Mouse (Mus musculus): ENCODE results near the gene Fam171a2. TPM values are rescaled to one million over a fixed set of nuclear protein-coding genes. Genes with fewer than 3 reads are reported as not detected.

Gene Fam171a2
- total RNA-seq, 1 experiment from 2014 or later: not detected

DNA sequence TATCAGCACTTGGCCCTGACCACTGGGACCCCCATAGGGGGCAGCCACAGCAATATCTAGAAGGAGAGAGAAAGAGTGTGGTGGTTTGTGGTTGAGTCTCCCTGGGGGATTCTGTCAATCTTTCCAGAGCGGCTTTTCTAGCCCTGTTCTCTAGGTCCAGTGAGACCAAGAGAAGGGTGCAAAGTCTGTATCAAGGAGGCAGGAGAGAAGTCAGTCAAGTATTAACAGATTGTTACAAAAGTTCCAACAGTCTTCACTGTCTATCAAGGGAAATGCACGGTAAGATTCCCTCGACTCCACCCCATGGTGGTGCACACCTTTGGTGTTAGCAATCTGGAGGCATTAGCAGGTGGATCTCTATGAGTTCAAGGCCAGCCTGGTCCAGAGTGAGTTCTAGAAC is 14.3 kb upstream of the Fam171a2 start:
- ATAC-seq (ENCODE audit: extremely low read depth, insufficient number of reproducible peaks, low FRiP score, poor library complexity, severe bottlenecking): no peak

DNA sequence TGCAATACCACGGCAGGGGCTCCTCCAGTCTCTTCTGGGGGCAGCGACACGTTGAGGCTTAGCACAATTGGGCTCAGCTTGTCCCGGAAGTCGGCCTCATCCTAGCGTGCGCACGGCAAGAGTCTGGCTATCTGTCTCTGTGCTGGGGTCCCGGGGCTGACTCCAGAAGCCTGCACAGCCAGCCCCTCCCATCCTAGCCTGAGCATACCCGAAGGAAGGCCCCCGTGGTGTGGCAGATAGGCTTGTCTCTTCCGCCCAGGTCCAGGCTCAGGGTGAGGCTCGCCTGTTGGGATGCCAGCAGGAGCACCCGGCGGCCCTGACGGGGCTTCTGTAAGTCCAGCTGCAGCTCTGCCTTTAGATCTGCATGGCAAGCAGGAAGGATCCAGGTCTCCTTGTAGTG is 13.1 kb upstream of the Fam171a2 start:
- no peak for ATAC-seq (ENCODE audit: extremely low read depth, insufficient number of reproducible peaks, low FRiP score, poor library complexity, severe bottlenecking)

DNA sequence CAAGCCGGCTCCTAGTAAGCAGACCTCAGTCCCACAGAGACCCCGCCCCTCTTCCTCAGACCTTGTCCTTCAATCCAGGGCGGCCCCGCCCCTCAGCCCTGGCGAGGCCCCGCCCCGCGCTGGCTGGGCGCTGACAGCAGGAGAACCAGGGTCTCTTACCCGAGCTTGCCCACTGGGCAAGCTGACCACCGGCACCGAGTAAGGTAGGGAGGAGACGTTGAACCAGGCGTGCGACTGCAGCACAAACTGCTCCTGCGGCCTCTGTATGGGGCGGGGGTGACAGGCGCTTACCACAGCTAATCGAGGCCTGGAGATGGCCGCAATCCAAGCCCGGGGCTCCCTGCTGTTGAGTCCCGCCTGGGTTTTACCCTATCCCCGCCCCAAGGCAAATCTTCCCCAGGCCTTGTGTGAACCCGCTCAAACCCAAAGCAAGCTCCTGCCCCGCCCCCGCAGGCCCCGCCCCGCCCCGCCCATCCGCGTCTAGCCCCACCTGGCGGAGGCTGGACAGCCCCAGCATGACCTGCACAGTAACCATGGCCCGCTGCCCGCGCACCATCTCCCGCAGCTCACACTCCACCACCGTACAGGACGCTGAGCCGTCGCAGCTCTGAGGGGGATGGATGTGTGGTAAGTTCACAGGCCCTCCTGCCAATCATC is 8.4 kb upstream of the Fam171a2 start:
- peak; percentile 53 for ATAC-seq (ENCODE audit: extremely low read depth, insufficient number of reproducible peaks, low FRiP score, poor library complexity, severe bottlenecking)

DNA sequence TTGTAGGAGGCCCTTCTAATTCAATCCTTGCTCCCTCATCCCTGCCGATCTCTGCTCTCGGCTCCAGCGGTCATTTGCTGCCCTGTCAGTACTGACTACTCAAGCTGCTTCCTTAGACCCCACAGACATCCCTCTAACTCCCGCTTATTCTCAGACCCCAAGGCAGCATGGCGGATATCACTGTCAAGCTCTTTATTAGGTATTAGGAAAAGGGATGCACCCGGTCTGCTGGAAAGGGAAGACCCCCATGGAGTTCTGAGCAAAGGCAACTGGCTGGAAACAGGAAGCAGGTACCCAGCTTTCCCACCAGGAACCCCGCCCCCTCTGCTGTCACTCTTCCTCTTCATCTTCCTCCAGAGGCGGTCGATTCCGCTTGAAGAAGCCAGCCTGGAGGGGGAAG is 5.6 kb upstream of the Fam171a2 start:
- ATAC-seq (ENCODE audit: extremely low read depth, insufficient number of reproducible peaks, low FRiP score, poor library complexity, severe bottlenecking): no peak

- ATAC-seq (ENCODE audit: extremely low read depth, insufficient number of reproducible peaks, low FRiP score, poor library complexity, severe bottlenecking): no peak
Observed at GRCm38 (mm10) chr11:102449043-102450008, 1.8 kb upstream of the Fam171a2 start.

DNA sequence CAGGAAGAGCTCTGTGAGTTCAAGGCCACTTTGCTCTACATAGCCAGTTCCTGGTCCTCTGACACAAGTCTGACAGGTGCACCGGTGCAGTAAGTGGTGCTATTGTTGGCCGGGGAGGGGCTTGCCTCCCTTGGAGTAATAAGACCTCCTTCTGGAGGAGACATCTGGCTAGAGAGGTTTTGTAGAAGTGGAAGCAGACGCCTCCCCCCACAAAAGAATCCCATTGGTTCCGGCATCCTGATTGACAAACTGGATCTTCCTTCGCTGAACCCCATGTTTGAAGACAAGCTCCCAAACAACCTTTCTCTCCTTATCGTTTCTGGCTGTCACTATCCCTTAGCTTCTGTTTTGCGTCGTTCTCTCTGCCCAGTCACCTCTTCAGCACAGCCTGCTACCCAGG is 845 bp upstream of the Fam171a2 start:
- ATAC-seq (ENCODE audit: extremely low read depth, insufficient number of reproducible peaks, low FRiP score, poor library complexity, severe bottlenecking): no peak

DNA sequence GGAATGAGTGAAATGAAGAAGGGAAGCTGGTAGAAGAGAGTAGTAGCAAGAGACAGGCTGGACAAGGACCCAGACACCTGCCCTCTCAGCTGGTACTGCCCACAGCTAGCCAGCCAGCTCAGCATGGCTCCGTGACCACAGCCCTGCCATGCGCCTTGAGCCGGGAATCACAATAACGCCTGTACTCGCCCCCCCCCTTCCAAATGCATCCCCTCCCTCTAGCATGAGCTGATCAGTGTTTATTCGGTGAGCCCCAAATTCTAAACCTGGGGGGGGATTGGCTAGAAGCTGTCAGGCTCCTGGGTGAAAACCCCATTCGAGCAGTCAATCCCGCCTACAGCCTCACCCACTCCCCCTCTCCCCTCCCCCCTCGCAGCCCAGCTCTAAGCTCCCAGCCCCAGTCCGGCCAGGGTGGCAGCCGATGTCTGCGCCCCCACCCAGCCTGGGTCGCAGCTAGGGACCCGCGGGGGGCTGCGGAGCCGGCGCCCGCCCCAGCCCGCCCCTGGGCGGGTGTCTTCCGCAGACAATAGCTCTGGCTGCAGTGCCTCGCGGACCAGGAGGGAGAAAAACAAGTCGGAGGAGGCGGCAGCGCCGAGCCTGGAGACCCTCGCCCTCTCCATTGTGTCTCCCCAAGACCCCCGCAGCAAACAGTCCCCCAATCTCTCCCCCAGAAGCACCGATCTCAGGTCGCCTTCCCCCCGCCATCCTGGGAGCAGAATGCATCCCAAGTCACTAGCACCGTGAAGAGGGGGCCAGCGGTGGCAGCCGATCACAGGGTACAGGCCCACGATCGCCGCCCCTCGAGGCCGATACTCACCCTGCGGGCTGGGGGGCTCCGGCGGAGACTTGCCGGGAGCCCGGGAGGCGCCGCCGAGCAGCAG is 661 bp downstream of the Fam171a2 start:
- ATAC-seq (ENCODE audit: extremely low read depth, insufficient number of reproducible peaks, low FRiP score, poor library complexity, severe bottlenecking): no peak

DNA sequence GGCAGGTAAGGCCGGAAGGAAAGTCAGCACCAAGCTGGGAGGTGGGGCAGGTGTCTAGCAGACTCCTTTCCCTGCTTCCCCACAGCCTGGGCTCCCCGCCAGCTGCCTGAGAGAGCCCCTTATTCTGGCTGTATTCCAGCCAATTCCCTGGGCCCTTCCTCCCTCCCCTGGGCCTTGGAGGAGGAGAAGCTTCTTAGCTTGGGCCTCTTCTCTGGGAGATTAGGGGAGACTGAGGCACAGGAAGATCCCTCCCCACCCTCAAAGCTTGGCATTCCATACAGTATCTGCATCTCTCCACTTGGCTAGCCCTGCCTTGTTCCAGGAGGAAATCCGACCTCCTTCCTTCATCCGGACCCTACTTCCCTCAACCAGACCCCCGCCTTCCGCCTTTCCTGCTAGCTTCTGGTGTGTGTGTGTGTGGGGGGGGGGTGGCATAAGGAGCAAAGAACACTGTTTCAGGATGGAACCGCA is 1.6 kb downstream of the Fam171a2 start:
- no peak for ATAC-seq (ENCODE audit: extremely low read depth, insufficient number of reproducible peaks, low FRiP score, poor library complexity, severe bottlenecking)

DNA sequence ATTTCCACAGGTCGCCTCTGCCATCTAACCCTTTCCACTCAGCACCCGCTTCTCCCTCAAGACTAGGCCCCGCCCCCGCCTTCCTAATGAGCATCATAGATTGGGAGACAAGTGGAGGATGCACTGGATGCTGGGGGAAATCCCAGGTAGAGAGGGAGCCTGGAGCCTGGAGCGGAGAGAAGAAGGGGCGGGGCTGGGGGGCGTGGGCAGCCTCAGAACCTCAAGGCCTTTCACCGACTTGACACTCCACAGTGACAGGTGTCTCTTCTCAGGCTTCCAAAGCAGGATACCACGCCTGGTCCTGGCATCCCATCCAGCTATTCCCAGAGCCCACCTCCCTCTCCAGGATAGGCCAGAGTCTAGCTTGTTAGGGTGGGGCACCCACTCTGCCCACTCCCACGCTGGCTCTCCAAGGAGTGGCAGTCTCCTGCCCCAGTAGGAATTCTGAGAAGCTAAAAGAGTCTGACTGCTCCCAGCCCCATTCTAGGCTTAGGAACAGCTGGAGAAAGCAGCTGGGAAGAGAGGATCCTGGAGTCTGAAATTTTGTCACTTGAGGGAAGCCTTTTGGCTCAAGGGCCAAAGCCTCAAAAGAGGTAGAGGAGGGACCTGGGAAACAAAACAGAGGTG is 2.1 kb downstream of the Fam171a2 start:
- no peak for ATAC-seq (ENCODE audit: extremely low read depth, insufficient number of reproducible peaks, low FRiP score, poor library complexity, severe bottlenecking)

DNA sequence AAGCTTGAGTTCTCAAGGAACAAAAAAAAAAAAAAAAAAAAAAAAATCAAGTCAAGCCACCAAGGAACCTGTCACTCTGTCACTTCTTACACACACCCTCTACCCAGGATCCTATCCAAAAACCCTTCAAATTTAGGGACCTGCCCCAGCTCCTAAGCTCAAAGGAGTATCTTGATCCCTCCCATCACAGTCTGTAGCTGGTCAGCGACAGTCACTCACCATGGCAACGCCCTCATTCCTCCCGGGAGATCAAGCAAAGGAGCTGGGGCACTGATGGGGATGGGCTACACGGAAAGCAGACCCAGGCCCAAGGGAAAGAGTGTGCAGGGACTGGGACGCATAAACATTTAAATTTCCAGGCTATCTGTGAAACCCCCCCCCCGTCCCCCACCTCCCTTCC is 2.7 kb downstream of the Fam171a2 start:
- no peak for ATAC-seq (ENCODE audit: extremely low read depth, insufficient number of reproducible peaks, low FRiP score, poor library complexity, severe bottlenecking)

DNA sequence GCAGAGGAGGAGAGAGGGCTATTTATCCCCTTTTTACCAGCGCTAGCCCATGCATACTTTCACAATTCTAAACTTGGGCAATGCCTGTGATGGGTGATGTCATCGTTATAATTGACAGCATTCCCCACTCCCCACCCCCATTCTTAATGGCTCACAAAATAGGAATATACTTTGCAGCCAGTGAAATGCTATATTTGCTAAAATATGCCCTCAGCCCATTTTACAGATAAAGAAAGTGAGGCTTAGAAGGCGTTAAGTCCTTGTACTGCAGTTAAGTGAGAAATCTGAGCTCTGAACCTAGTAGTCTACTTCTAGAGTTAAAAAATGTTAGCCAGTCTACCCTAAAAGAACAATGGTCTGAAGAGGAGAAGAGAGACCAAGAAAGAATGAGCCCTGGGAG is 3.2 kb downstream of the Fam171a2 start:
- ATAC-seq (ENCODE audit: extremely low read depth, insufficient number of reproducible peaks, low FRiP score, poor library complexity, severe bottlenecking): no peak

DNA sequence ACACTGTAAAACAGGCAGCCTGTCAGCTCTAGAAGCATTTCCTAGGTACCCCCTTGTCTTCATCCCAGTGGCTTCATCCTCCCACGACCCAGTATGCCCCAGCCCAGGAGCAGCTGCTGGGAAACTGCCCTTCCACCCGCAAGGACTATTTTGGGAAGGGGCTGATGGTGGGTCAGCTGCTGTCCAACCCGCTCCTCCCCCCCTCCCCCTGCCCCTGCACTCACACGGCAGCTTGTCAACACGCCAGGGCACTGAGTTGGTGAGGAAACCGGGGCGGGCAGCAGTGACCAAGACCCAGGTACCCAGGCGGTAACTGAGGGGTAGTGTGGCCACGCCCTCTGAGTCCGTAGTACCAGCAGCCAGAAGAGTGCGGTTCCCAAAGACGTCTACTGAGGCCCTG is 3.7 kb downstream of the Fam171a2 start:
- ATAC-seq (ENCODE audit: extremely low read depth, insufficient number of reproducible peaks, low FRiP score, poor library complexity, severe bottlenecking): no peak

GRCm38 (mm10) chr11:102442089-102442488 is 5.4 kb downstream of the Fam171a2 start:
- ATAC-seq (ENCODE audit: extremely low read depth, insufficient number of reproducible peaks, low FRiP score, poor library complexity, severe bottlenecking): no peak

DNA sequence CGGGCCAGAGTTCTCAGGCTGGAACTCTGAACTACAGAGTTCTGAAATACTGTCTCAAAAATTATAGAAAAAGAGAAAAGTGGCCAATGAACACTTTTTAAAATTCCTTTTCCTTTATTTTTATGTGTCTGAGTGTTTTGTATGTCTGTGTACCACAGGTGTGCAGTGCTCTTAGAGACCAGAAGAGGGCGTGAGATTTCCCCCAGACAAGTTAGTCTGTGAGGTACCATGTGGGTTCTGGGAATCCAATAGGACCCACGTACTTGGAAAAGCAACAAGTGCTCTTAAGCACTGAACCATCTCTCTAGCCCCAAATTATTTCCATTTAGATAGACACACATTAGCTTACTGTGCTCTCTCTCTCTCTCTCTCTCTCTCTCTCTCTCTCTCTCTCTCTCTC is 6.0 kb downstream of the Fam171a2 start:
- ATAC-seq (ENCODE audit: extremely low read depth, insufficient number of reproducible peaks, low FRiP score, poor library complexity, severe bottlenecking): no peak

GRCm38 (mm10) chr11:102440255-102440654 is 7.2 kb downstream of the Fam171a2 start:
- no peak for ATAC-seq (ENCODE audit: extremely low read depth, insufficient number of reproducible peaks, low FRiP score, poor library complexity, severe bottlenecking)

GRCm38 (mm10) chr11:102439093-102440082 is 8.1 kb downstream of the Fam171a2 start:
- ATAC-seq (ENCODE audit: extremely low read depth, insufficient number of reproducible peaks, low FRiP score, poor library complexity, severe bottlenecking): no peak

GRCm38 (mm10) chr11:102438212-102439092 is 9.0 kb downstream of the Fam171a2 start:
- peak; percentile 27; the same call in 1 of the 2 replicates for ATAC-seq (ENCODE audit: extremely low read depth, insufficient number of reproducible peaks, low FRiP score, poor library complexity, severe bottlenecking)

All from neutrophil, adult 5-6 weeks (primary cell).